Mouse (Mus musculus) frontal cortex, adult 2 months (tissue): Measurements from ENCODE around the gene Tmem88b. TPM values are rescaled to one million over a fixed set of nuclear protein-coding genes. Genes with fewer than 3 reads are reported as not detected.
"Not testable (repeated sequence)": the region's sequence is repeated elsewhere in the genome, so short reads cannot be mapped to it uniquely, and the experiment has no call there.

Experiments used
- DNase-seq, 2 experiments: peaks; one replicate each; pipeline ENCODE4 v3.0.0; 2022; ENCODE audit warnings: low spot score in 1 of 2; ENCODE audit errors: extremely low spot score in 1 of 2
- polyA plus RNA-seq: library from polyadenylated mRNA; depleted of rRNA; stranded (reverse); fragments of >200 nt; gene quantifications from 2 replicates; pipeline ENCODE4 v1.2.3, GENCODE M21; 2012

The Tmem88b gene
- polyA plus RNA-seq, 1 experiment: 24.2 TPM

DNA sequence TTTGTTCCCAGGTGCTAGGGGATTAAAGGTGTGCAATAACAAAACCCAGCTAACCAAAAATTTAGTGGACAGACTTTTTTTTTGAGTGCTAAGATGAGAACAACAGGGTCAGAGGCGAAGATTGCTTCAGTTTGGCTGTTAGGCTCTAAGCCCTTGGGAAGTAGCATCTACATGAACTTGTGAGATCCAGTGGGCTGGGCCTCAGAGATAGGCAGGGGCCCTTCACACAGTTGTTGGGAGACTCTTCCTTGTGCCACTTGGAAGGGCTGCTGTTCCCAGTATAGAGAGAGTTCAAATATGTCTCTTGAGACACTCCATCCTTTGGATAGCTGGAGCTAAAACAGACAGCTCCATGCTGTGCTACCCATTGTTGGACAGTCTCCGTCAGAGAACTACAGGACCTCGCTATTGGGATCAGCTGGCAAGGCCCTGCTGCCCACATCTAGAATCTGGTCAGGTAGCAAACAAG is 4.4 kb upstream of the Tmem88b start, which contains the start of gene Ankrd65:
Ankrd65 (plus strand) TSS at position 419 of the 469 bp plus-strand sequence.
- no peak for DNase-seq

DNA sequence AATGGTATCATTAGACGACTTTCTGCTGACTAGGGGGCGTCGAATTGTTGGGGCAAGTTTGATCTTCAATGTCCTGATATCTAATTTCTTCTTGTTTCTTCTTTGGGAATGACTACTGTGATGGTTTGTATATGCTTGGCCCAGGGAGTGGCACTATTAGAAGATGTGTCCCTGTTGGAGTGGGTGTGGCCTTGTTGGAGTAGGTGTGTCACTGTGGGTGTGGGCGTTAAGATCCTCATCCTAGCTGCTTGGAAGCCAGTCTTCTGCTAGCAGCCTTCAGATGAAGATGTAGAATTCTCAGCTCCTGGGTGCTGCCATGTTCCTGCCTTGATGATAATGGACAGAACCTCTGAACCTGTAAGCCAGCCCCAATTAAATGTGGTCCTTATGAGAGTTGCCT is 3.2 kb upstream of the Tmem88b start:
- DNase-seq: not testable (repeated sequence)

DNA sequence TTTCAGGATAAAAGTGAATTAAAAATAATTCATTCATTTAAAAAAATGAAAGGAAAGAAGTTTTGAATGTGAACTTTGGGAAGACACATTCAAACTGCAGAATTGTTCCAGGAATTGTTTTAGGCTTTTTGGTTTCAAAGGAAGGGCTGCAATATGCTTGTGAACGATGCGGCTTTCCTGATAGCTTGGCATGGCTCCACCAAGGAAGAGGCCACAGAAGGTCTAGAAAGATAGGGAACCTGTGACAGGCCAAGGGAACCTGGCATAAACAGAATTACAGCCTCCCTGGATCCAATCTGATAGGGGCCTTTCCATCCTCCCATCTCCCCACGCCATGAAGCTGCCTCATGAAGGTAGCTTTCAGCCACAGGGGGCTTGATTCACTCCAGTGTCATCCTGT is 2.6 kb upstream of the Tmem88b start:
- no peak for DNase-seq

DNA sequence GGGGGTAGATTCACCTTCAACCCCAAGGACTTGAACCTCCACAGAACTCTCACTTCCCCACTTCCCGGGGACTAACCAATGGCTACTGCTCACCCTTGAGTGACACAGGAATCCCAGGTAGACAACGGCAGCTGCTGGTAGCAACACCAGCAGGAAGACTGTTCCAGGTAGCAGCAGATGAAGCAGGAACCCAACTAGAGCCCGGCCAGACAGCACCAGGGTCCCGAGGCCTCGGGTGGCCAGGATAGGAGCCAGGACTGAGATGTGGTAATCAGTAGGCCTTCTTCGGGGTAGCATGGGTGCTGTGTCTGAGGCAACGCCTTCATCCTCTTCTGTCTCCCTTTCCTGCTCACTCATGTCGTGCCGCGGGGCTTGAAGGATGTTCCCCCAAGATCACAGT is 428 bp downstream of the Tmem88b start:
- DNase-seq: no peak

DNA sequence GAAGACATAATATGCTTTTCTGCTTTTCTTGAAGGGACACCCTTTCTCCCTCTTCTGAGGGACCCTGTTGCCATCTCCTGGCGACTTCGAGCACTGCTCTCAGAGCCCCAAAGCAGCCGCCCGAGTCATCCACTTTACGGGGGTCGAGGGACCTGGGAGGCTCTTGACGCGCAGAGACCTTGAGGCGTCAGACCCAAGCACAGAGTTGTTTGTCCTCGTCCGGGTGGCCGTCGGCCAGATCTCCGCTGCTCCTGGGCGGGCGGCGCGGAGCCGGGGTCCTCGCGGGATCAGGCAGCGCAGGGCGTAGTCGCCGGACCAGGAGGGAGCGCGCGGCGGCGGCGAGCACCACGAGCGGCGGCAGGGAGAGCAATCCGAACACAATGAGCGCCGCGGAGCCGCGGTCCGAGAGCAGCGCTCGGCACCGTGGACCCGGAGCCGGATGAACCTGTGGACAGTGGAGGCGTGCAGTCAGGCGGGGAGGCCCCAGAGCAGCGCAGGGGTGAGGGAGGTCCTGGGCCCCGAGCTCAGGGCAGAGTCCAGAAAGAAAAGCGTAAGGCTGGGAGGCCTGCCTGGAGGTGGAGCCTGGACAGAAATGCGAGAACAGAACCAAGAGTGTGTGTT is 1.5 kb downstream of the Tmem88b start:
- DNase-seq: peak; percentile 45 to 79

DNA sequence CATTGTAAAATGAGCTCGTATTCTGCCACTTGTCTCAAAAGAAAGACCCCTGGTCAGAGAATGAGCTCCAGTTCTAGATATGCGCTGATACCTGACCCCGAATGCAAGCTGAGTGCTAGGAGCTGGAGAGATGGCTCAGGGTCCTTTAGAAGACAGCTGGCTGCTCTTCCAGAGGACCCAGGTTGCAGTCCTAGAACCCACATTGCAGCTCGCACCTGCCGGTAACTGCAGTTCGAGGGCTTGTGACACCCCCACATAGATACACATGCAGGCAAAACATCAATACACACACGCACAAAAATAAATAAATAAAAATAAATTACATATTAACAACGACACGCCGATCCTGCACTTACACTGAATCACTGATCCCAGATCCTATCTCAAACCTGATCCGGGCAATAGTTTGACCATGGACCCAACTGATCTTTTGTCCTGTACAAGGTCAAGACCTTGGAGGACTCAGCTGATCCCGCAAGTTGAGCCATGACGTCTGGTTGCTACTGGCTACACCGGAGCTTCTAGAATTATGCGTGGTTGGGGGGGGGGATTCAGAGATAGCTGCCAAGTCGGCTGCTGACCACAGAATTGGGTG is 2.1 kb downstream of the Tmem88b start:
- no peak for DNase-seq

DNA sequence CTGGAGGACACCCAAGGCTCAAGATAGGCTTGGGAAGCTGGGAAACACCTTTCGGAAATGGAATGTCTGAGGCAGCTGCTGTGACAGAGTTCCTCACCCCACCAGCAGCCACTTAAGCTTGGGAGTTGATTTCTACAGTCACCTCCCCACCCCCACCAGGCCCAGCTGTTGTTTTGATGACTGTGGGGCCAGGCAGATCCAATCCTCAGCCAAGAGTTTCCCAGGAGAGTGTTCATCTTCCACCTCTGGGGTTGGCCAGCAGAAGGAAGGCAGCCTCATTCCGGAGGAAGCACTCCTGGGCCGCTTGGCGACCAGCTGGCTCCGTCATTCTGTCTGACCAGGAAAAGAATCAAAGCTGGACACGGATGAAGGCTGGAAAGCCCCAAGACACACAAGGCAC is 4.8 kb downstream of the Tmem88b start:
- no peak for DNase-seq

DNA sequence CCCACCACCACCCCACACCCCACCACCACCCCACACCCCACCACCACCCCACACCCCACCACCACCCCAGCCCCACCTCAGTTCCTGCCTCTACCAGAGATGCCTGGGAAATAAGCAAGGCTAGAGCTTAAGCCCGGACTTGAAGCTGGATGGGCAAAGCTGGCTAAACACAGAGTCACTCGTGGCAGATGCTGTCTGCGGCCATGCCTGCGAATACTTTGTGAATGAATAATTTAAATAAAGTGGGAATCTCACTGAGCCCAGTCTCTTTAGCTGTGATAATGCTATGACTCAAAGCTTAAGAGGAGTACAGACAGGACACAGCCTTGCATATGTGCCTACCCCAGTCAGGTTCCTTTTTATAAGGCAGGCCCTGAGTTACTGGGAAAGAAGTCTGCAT is 6.2 kb downstream of the Tmem88b start:
- DNase-seq: no peak

DNA sequence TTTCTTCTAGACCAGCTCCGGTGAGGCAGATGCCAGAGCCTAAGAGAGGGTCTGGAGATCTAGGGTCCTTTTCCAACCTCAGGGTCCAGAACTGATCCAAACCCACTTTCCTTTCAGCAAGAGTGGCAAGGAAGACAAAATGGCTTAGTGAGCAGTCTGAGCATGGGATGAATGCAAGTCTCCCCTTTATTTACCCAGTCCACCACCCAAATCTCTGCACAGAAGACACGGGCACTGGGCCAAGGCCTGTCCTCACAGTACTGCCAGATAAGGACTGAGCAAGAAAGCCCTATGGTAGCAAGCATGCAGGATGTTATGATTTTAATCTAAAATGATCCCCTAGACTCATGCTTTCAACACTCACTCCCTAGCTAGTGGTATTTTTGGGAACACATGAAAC is 7.9 kb downstream of the Tmem88b start:
- DNase-seq: no peak

DNA sequence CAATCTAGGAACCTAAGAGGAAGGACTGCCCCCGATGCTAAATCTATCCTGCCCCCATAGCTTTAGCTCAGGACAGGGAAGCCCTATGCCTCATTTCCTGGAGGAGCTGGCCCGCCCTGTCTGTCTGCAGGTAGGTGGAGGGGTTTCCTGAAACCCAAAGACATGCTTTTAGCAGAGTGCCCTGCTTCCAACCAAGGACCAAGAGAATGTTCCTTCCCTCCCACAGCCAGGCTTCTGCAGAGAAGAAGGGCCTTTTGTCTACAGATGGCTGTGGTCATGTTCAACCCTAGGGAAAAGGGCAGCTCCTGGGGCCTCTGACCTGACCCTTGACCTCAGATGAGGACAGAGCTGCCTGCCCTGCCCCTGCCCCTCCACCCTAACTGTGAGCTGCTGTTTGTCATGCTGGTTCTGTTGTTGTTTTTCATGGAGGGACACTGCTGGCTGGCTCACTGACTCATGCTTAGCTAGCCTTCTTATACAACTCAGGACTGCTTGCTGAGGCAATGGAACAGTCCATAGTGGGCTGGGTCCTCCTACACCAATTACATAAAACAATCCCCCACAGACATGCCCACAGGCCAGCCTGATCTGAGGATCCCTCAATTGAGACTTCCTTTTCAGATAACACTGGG is 8.9 kb downstream of the Tmem88b start:
- DNase-seq: peak; percentile 51 to 61

DNA sequence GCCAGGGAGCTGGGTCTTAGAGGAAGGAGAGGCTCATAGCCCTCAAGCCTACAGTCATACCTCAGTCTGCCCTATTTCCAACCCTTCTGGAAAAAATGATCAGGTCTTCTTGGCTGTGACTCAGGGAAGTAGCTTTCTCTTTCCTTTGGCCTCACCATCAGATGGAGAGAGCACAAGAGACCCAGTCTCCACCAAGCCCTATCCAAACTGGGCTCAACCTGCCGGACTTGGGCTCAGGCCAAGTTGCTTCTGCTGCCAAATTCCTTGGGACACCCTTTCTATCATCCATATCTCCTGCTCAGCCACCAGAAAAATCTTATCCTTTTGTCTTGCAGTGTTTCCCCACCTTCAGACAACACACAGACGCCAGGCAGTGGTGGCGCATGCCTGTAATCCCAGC is 9.8 kb downstream of the Tmem88b start:
- no peak for DNase-seq

DNA sequence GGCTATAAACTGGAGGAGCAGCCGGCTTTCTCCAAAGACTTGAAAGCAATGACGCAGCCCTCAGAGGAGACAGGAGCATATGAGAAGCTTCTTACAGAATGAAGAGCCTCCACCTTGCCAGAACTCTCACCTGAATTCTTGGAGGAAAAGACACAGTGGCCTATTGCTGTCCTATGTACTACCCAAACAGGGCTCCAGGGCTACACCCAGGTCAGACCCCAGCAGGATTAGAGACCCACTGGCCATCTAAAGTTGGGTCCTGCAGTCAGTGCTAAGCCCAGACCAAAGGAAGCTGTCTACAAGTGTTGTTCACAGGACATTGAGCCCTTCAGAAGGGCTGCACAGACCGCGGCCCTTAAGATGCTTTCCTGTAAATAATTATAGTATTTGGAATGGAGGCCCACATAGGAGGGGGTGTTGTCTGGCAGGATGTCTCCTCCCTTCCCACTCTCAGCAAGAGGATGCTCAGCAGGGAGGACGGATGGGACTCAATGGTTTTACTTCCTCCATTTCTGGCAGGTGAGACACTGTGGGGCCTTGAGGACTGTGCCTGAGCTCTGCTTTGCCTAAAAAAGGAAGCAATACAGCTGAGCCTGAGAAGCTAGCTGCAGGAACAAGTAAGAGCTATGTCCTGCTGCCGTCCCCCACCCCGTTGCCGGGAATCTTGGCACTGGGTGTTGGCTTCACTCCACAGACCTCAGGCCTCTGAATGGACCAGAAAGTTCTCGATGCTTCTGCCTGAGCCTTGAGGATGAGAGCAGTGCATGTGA is 10.5 kb downstream of the Tmem88b start:
- peak; percentile 34 to 47 for DNase-seq

DNA sequence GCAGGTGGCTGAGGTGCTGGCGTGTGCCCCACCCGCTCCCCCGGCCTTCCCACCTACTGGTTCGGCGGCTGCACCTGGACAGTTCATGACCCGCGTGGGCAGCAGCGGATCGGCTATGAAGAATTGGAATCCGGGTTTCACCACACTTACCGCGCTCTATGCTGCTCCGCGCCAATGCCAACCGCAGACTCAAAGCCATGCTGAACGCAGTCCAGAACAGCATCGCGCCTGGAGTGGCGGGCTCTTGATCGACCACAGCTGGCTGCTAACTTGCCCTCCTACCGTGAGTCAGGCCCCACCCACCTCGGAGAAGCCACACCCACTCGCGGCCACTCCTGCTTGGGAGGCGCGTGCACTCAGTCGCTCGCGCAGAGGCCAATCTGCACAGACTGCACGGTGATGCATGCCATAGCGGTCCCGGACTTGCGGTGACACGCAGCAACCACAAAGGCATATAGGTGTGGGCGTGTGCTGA is 11.4 kb downstream of the Tmem88b start, which contains the start of gene Vwa1:
Vwa1 (minus strand) TSS at position 419 of the 475 bp plus-strand sequence.
- peak; percentile 75 to 91 for DNase-seq

DNA sequence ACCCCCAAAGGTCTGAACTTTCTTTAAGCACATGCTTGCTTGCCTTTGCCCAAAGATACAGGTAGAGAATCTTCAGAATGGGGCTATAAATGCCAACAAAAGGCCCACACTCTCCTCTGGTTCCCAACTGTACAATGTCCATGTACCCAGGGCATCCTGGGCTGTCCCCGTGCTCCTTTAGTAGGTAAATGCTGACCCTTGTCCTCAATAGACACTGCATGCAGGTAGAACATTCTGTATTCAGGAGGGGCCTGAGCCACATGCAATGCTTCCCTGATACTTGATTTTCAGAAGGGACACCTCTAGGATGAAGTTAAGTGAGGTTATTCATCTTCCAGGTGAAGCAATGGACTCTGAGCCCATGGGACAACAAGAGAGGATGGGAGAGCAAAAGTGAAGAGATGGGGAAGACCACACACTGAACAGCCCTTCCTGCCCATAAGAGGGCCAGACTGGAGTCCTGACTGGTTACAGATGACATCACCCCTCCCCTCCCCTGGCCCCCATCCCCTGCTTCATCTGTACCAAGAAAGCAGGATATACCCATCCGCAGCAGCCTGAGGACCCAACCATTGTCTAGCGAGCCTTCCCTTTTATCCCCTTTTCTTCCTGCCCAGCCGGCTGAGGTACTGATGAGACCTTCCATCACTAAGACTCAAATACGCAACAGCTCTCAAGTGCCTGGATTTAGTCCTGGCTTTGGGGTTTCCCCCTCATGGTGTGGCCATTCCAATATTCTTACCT is 12.2 kb downstream of the Tmem88b start:
- DNase-seq: no peak

DNA sequence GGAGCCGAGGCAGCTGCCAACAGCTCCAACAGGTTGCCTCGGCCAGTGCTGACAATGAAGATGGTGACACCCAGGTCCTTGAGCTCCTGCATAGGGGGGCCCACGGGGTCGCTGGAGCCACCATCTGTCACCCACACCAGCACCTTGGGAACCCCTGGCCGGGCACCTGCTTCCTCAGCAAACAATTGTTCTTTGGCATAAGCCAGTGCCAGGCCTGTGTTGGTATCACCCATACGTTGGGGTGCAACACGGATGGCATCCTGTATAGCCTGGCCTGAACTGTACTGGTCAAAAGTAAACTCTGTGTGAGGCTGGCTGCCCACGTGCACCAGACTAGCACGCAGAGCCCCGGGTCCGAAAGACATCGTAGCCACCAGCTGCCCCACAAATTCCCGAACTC is 12.9 kb downstream of the Tmem88b start:
- DNase-seq: no peak

DNA sequence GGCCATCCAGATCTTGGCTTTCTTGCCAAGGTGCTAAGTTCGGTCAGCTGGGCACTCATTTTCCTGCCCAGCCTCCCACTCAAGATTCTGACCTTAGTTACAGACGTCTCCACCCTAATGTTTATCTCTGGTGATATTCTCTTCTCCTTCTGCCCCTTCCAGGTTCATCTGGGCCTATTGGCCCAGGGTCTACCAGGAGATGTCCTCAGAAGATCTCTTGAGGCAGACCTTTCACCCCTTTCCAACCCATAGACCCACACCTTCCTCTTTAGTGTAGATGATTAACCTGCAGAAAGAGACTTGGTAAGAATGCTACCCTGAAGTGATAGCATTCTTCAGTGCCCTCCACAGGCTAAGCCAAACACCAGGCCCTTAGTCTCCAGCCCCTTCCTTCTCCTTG is 14.0 kb downstream of the Tmem88b start:
- DNase-seq: no peak

DNA sequence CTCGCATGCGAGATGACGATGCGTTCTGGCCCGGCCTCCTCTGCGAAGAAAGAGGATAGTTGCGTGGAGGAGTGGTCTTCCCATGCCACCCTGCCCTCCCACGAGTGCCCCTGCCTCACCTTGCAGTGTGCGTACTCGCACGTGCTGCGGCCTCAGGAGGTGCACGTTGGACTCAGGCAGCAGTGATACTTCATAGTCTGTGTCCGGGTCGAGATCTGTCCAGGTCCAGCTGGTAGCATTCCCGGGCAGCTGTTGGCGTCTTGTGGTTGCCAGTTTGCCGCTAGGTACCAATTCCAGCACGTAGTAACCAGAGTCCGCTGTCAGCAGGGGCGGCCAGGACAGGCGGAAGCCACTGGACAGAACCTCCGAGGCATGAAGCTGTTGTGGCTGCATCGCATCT is 15.0 kb downstream of the Tmem88b start:
- DNase-seq: no peak

DNA sequence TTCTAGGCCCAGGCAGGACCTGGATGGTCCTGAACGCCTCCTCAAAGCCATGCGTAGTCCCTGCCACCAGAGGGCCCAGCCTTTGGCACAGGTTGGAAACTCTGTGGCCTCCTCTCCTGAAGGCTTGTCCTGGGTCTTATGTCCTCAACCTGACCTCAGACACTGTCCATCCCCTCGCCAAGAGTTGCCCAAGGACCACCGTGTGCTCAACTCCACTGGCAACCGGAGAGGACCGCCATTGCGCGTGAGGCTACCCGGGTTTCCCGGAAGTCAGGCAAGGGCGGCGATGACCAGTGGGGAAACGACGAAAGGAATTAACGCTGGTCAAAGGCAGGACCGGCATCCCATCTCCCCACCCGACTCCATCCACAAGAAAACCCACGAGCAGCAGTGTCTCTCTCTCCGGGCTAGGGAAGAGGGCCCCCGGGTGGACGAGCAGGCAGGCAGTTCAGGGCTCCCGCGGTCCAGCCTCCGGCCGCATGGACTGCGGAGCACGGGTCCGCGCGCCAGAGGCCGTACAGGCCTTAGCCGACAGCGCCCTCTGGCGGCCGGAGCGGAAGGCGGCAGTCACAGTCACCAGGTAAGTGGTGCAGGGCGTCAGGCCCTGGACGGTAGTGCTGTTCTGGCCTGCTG is 15.7 kb downstream of the Tmem88b start:
- DNase-seq: peak in 1 of 2 experiments; percentile 94

DNA sequence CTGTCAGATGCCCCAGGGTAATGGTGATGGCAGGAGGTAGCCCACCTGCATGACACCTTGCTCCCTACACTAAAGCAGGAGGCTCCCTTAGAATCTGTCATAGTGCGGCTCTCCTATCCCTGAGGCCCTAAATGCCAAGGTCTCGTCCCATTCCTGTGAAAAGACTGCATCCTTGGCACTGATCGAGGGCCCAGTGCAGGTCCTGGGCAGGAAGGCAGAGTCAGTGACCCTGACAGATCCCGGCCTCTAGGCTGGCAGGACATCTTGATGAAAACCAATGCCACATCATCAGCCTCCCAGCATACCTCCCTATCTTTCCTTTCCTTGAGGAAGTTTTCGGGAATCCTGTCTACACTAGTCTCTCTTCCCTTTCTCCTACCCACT is 16.2 kb downstream of the Tmem88b start:
- DNase-seq: no peak

DNA sequence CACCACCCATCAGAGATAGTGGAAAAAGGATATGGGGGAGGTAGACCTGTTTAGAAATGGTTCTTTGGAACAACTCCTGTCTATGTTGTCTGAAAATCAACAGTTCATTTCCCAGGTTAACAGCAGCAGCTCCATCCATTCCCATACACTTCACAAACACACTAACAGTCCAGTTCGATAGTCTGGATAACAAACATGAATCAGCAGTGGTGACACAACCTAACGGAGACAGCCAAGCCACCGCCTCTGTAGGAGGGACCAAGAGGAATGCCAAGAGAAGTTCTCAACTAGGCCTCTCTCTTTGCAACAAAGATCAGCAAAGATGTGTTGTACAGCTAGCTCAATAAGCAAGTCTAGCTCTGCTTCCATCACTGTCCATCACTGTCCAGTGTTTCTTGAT is 23.3 kb downstream of the Tmem88b start:
- no peak for DNase-seq
